Mouse (Mus musculus) liver, embryonic 14.5 days (tissue): ENCODE data around the gene St6galnac4.

Source experiments
- CTCF ChIP-seq: IDR thresholded peaks from 2 replicates; pipeline ENCODE4 v1.5.1; 2016; ENCODE audit warnings: antibody characterized with exemption, low read depth, control low read depth
- EP300 ChIP-seq: IDR thresholded peaks from 2 replicates; pipeline ENCODE4 v1.6.1; 2016; ENCODE audit warnings: antibody characterized with exemption, low read depth

GRCm38 (mm10) chr2:32627266-32628043, 40.6 kb downstream of the St6galnac4 start:
- TF ChIP-seq CTCF (no peak), EP300 (no peak)
